Mouse (Mus musculus) MEL (cell line): ENCODE results near the gene Zcchc24. TPM values are rescaled to one million over a fixed set of nuclear protein-coding genes. Genes with fewer than 3 reads are reported as not detected.
A peak's percentile ranks its signal among the peaks of the same experiment; 100 is the strongest.

ENCODE experiments used
- DNase-seq: peaks from one replicate; pipeline ENCODE4 v3.0.0; 2011; ENCODE audit warnings: low read depth, low spot score
- H3K27ac ChIP-seq: 2 replicates; pipeline ENCODE4 v1.5.1; 2012; ENCODE audit warnings: low read depth, mild to moderate bottlenecking, control low read depth, low read length, moderate library complexity; ENCODE audit not compliant: control insufficient read depth
- H3K27me3 ChIP-seq, 2 experiments: fragments of 150-350 bp in 1 of 2; sonication (generic) in 1 of 2; 2 replicates each; pipeline ENCODE4 v1.6.1; 2012; ENCODE audit warnings: low read length in 2 of 2, mild to moderate bottlenecking in 2 of 2, improper control_type of control experiment in 1 of 2, moderate library complexity in 1 of 2; ENCODE audit not compliant: insufficient read depth in 2 of 2, control insufficient read depth in 1 of 2
- H3K36me3 ChIP-seq, 2 experiments: 2 replicates each; pipeline ENCODE4 v1.6.1; 2012 to 2014; ENCODE audit warnings: low read length in 2 of 2, improper control_type of control experiment in 1 of 2, inconsistent platforms in 1 of 2, mild to moderate bottlenecking in 1 of 2; ENCODE audit not compliant: insufficient read depth in 2 of 2, control insufficient read depth in 1 of 2
- H3K4me1 ChIP-seq, 2 experiments: fragments of 150-350 bp in 1 of 2; sonication (generic) in 1 of 2; 2 replicates each; pipeline ENCODE4 v1.6.1; 2012; ENCODE audit warnings: low read length in 2 of 2, improper control_type of control experiment in 1 of 2, mild to moderate bottlenecking in 1 of 2; ENCODE audit not compliant: insufficient read depth in 2 of 2, control insufficient read depth in 1 of 2
- H3K4me3 ChIP-seq, 2 experiments: fragments of 150-350 bp in 1 of 2; sonication (generic) in 1 of 2; 2 replicates each; pipeline ENCODE4 v1.5.1; 2012; ENCODE audit warnings: low read depth in 2 of 2, low read length in 2 of 2, mild to moderate bottlenecking in 2 of 2, moderate library complexity in 2 of 2, control low read depth in 1 of 2, improper control_type of control experiment in 1 of 2; ENCODE audit not compliant: control insufficient read depth in 1 of 2, insufficient read depth in 1 of 2
- H3K79me2 ChIP-seq: 2 replicates; pipeline ENCODE4 v1.6.1; 2012; ENCODE audit warnings: mild to moderate bottlenecking, low read length, moderate library complexity; ENCODE audit not compliant: control insufficient read depth, poor library complexity, insufficient read depth
- H3K9ac ChIP-seq: 2 replicates; pipeline ENCODE4 v1.6.1; 2012; ENCODE audit warnings: low read depth, mild to moderate bottlenecking, control low read depth, low read length, moderate library complexity; ENCODE audit not compliant: control insufficient read depth, poor library complexity, severe bottlenecking
- H3K9me3 ChIP-seq: fragments of 150-350 bp; sonication (generic); replicated peaks from 2 replicates; pipeline ENCODE4 v1.6.1; 2012; ENCODE audit warnings: mild to moderate bottlenecking, low read length, improper control_type of control experiment, moderate library complexity; ENCODE audit not compliant: insufficient read depth
- BHLHE40 ChIP-seq: IDR thresholded peaks from 2 replicates; pipeline ENCODE4 v1.6.1; 2012; ENCODE audit warnings: low read depth, mild to moderate bottlenecking, inconsistent platforms, low read length, improper control_type of control experiment, borderline replicate concordance
- CHD1 ChIP-seq: IDR thresholded peaks from 2 replicates; pipeline ENCODE4 v1.6.1; 2012; ENCODE audit warnings: low read depth, mild to moderate bottlenecking, inconsistent platforms, low read length, improper control_type of control experiment
- CTCF ChIP-seq, 3 experiments: IDR thresholded peaks in 2 of 3; conservative IDR thresholded peaks in 1 of 3; 2 replicates each; pipeline ENCODE4 v1.5.1; 2011 to 2012; ENCODE audit warnings: low read length in 3 of 3, low read depth in 2 of 3, mild to moderate bottlenecking in 2 of 3, improper control_type of control experiment in 1 of 3, inconsistent platforms in 1 of 3, mixed read lengths in 1 of 3, moderate library complexity in 1 of 3; ENCODE audit not compliant: control insufficient read depth in 1 of 3, insufficient read depth in 1 of 3, poor library complexity in 1 of 3, severe bottlenecking in 1 of 3
- EP300 ChIP-seq, 2 experiments: IDR thresholded peaks; 2 replicates each; pipeline ENCODE4 v1.6.1; 2011; ENCODE audit warnings: improper control_type of control experiment in 2 of 2, low read length in 2 of 2, low read depth in 1 of 2, mild to moderate bottlenecking in 1 of 2
- GABPA ChIP-seq: IDR thresholded peaks from 2 replicates; pipeline ENCODE4 v1.6.1; 2012; ENCODE audit warnings: low read depth, mild to moderate bottlenecking, inconsistent platforms, low read length, improper control_type of control experiment, moderate library complexity
- HCFC1 ChIP-seq: IDR thresholded peaks from 2 replicates; pipeline ENCODE4 v1.6.1; 2012; ENCODE audit warnings: low read depth, mild to moderate bottlenecking, inconsistent platforms, low read length, improper control_type of control experiment, moderate library complexity
- JUND ChIP-seq: IDR thresholded peaks from 2 replicates; pipeline ENCODE4 v1.6.1; 2011; ENCODE audit warnings: low read depth, mild to moderate bottlenecking, improper control_type of control experiment, low read length
- MAZ ChIP-seq: IDR thresholded peaks from 2 replicates; pipeline ENCODE4 v1.6.1; 2012; ENCODE audit warnings: low read depth, mild to moderate bottlenecking, inconsistent platforms, low read length, improper control_type of control experiment
- MEF2A ChIP-seq: IDR thresholded peaks from 2 replicates; pipeline ENCODE4 v1.6.1; 2014; ENCODE audit warnings: low read depth, mild to moderate bottlenecking, inconsistent platforms, low read length, improper control_type of control experiment; ENCODE audit not compliant: poor library complexity, insufficient replicate concordance, severe bottlenecking; ENCODE audit errors: extremely low read depth
- MXI1 ChIP-seq: IDR thresholded peaks from 2 replicates; pipeline ENCODE4 v1.6.1; 2011; ENCODE audit warnings: mild to moderate bottlenecking, low read depth, low read length, improper control_type of control experiment
- MYB ChIP-seq: IDR thresholded peaks from 2 replicates; pipeline ENCODE4 v1.6.1; 2011; ENCODE audit warnings: mild to moderate bottlenecking, low read depth, low read length, improper control_type of control experiment
- MYC ChIP-seq: IDR thresholded peaks from 2 replicates; pipeline ENCODE4 v1.6.1; 2011; ENCODE audit warnings: low read depth, mild to moderate bottlenecking, low read length, improper control_type of control experiment, moderate library complexity
- POLR2A ChIP-seq, 2 experiments: IDR thresholded peaks; 2 replicates each; pipeline ENCODE4 v1.6.1; 2011 to 2012; ENCODE audit warnings: low read length in 2 of 2, mild to moderate bottlenecking in 2 of 2, control low read depth in 1 of 2, improper control_type of control experiment in 1 of 2, low read depth in 1 of 2, moderate library complexity in 1 of 2; ENCODE audit not compliant: control insufficient read depth in 1 of 2, insufficient read depth in 1 of 2, poor library complexity in 1 of 2
- POLR2AphosphoS5 ChIP-seq: IDR thresholded peaks from 2 replicates; pipeline ENCODE4 v1.6.1; 2012; ENCODE audit warnings: low read depth, borderline replicate concordance, mild to moderate bottlenecking, inconsistent platforms, low read length, moderate library complexity, mixed read lengths
- RAD21 ChIP-seq: IDR thresholded peaks from 2 replicates; pipeline ENCODE4 v1.6.1; 2011; ENCODE audit warnings: mild to moderate bottlenecking, low read depth, low read length, improper control_type of control experiment
- RCOR1 ChIP-seq: IDR thresholded peaks from 2 replicates; pipeline ENCODE4 v1.6.1; 2012; ENCODE audit warnings: low read depth, mild to moderate bottlenecking, inconsistent platforms, low read length, improper control_type of control experiment
- SMC3 ChIP-seq: IDR thresholded peaks from 2 replicates; pipeline ENCODE4 v1.6.1; 2011; ENCODE audit warnings: low read depth, low read length, improper control_type of control experiment
- ZNF384 ChIP-seq: IDR thresholded peaks from 2 replicates; pipeline ENCODE4 v1.6.1; 2012; ENCODE audit warnings: low read depth, mild to moderate bottlenecking, inconsistent platforms, low read length, improper control_type of control experiment
- polyA plus RNA-seq, 2 experiments: library from polyadenylated mRNA; stranded (reverse) in 1 of 2; unstranded in 1 of 2; fragments of >175 nt in 1 of 2; fragments of >200 nt in 1 of 2; gene quantifications; 2 replicates each; pipeline versions ENCODE4 v1.2.1 to v1.2.4; 2012; ENCODE audit warnings: low replicate concordance in 2 of 2, low read depth in 1 of 2; ENCODE audit not compliant: insufficient read length in 2 of 2, insufficient read depth in 1 of 2, missing spikeins in 1 of 2
- total RNA-seq: library from RNA; depleted of rRNA; stranded (reverse); fragments of 300-350 nt; gene quantifications from 2 replicates; pipeline ENCODE4 v1.2.3, GENCODE M21; 2012

The Zcchc24 gene
- total and polyA plus RNA-seq, 3 experiments, result 2.3 to 8.7 TPM; not detected in 1

- H3K27me3 ChIP-seq, result no peaks in the 10 kb centered on the region
- H3K36me3 ChIP-seq, result no peaks in the 10 kb centered on the region
- no peaks in the 10 kb centered on the region for H3K4me1 ChIP-seq
Measured at GRCm38 (mm10) chr14:25716528-25716927, 52.3 kb downstream of the Zcchc24 start.

GRCm38 (mm10) chr14:25713443-25713842 is 55.4 kb downstream of the Zcchc24 start:
- Histone ChIP-seq H3K79me2 (no peaks in the 10 kb centered on the region), H3K4me1 (0 out of 4 replicates have a peak, but pooled peaks cover 0 to 6% of the 10 kb centered on the region in 2 experiments), H3K9ac (no peak overlapping the region), H3K27ac (no peak overlapping the region), H3K36me3 (no peaks in the 10 kb centered on the region; a peak in 1 of 4 replicates), H3K27me3 (no peaks in the 10 kb centered on the region), H3K4me3 (no peak overlapping the region), H3K9me3 (no peaks in the 10 kb centered on the region)
- no peak for DNase-seq
- TF ChIP-seq RAD21, result peak; percentile 38
- peak in 2 of 3 experiments; percentile 50; a peak in 4 of 6 replicates for TF ChIP-seq CTCF (IDR thresholded peaks at IDR 0.05 in 2 of 3, conservative IDR thresholded peaks at IDR 0.05 in 1 of 3; ENCODE audit: control insufficient read depth in 1 of 3, insufficient read depth in 1 of 3, low read depth in 2 of 3, low read length in 3 of 3, poor library complexity in 1 of 3, severe bottlenecking in 1 of 3)
- peak; percentile 51 for TF ChIP-seq SMC3
- no peak for TF ChIP-seq MXI1
- no peak for TF ChIP-seq BHLHE40
- TF ChIP-seq MYC, result no peak

More at GRCm38 (mm10) chr14:25716528-25716927, 52.3 kb downstream of the Zcchc24 start:
- H3K9me3 ChIP-seq, result no peaks in the 10 kb centered on the region
- no peak overlapping the region for H3K4me3 ChIP-seq
- no peaks in the 10 kb centered on the region for H3K79me2 ChIP-seq
- no peak for DNase-seq
- H3K27ac ChIP-seq, result no peak overlapping the region
- no peak overlapping the region for H3K9ac ChIP-seq
- TF ChIP-seq MAZ (no peak), CTCF (IDR thresholded peaks at IDR 0.05 in 2 of 3, conservative IDR thresholded peaks at IDR 0.05 in 1 of 3; ENCODE audit: control insufficient read depth in 1 of 3, insufficient read depth in 1 of 3, low read depth in 2 of 3, low read length in 3 of 3, poor library complexity in 1 of 3, severe bottlenecking in 1 of 3) (no peak), POLR2A (IDR thresholded peaks at IDR 0.05; ENCODE audit: control insufficient read depth in 1 of 2, insufficient read depth in 1 of 2, low read depth in 1 of 2, low read length in 2 of 2, poor library complexity in 1 of 2) (no peak), CHD1 (no peak), EP300 (IDR thresholded peaks at IDR 0.05; ENCODE audit: low read depth in 1 of 2, low read length in 2 of 2) (no peak), RCOR1 (no peak), MEF2A (no peak), GABPA (no peak), ZNF384 (no peak)

GRCm38 (mm10) chr14:25711602-25712001 is 57.2 kb downstream of the Zcchc24 start:
- H3K79me2 ChIP-seq, result no peaks in the 10 kb centered on the region
- no peak for DNase-seq
- H3K27me3 ChIP-seq, result no peaks in the 10 kb centered on the region
- H3K36me3 ChIP-seq, result no peaks in the 10 kb centered on the region; a peak in 1 of 4 replicates
- no peaks in the 10 kb centered on the region for H3K9me3 ChIP-seq
- TF ChIP-seq SMC3, result no peak
- no peak for TF ChIP-seq MYB
- no peak for TF ChIP-seq JUND
- TF ChIP-seq HCFC1, result no peak
- TF ChIP-seq POLR2AphosphoS5, result no peak
- no peak overlapping the region for H3K9ac ChIP-seq
- H3K4me1 ChIP-seq, result 0 out of 4 replicates have a peak, but pooled peaks cover 0 to 6% of the 10 kb centered on the region in 2 experiments
- H3K4me3 ChIP-seq, result no peak overlapping the region
- H3K27ac ChIP-seq, result no peak overlapping the region
